Mouse (Mus musculus) erythroblast, embryonic 14.5 days (primary cell): ENCODE data around the gene Gm17334.

Experiments
- GATA1 ChIP-seq: IDR thresholded peaks from 2 replicates; pipeline ENCODE4 v1.6.1; 2012; ENCODE audit warnings: low read length, inconsistent platforms, mixed read lengths
- TAL1 ChIP-seq: IDR thresholded peaks from 3 replicates; pipeline ENCODE4 v1.6.1; 2012; ENCODE audit warnings: low read length, inconsistent platforms, mixed read lengths

GRCm38 (mm10) chr11:53762827-53763495, 10.0 kb downstream of the Gm17334 start:
- no peak for TF ChIP-seq TAL1
- no peak for TF ChIP-seq GATA1
